Mouse (Mus musculus): Measurements from ENCODE around the gene Alg5. TPM values are rescaled to one million over a fixed set of nuclear protein-coding genes. Genes with fewer than 3 reads are reported as not detected.

The Alg5 gene
- polyA plus RNA-seq, 1 experiment from 2014 or later: 47.9 TPM

GRCm38 (mm10) chr3:54715461-54715860 is 19.9 kb upstream of the Alg5 start:
- H3K36me3 ChIP-seq (ENCODE audit: control insufficient read depth, insufficient read depth, low read length): peaks cover 45% of the 10 kb centered on the region
- H3K9ac ChIP-seq (ENCODE audit: low read depth, low read length): no peak overlapping the region
- 94% methylated on average over 6 of the region's 6 CpGs for WGBS
- H3K4me3 ChIP-seq (ENCODE audit: low read length): no peak overlapping the region
- ATAC-seq: no peak
- no peaks in the 10 kb centered on the region for H3K27me3 ChIP-seq (replicated peaks; ENCODE audit: control insufficient read depth, insufficient read depth, low read length)
- H3K4me2 ChIP-seq (ENCODE audit: low read length): no peak overlapping the region
- H3K4me1 ChIP-seq (ENCODE audit: control insufficient read depth, insufficient read depth, low read depth, low read length): no peaks in the 10 kb centered on the region
- no peaks in the 10 kb centered on the region for H3K9me3 ChIP-seq (ENCODE audit: control insufficient read depth, low read length)
- no peak overlapping the region for H3K27ac ChIP-seq (ENCODE audit: low read depth, low read length)

GRCm38 (mm10) chr3:54717348-54717747 is 18.0 kb upstream of the Alg5 start:
- H3K36me3 ChIP-seq (ENCODE audit: control insufficient read depth, insufficient read depth, low read length): peaks cover 31% of the 10 kb centered on the region
- 68% methylated on average over 6 of the region's 6 CpGs for WGBS

GRCm38 (mm10) chr3:54718947-54719346 is 16.4 kb upstream of the Alg5 start:
- H3K27me3 ChIP-seq (replicated peaks; ENCODE audit: control insufficient read depth, insufficient read depth, low read length): no peaks in the 10 kb centered on the region
- ATAC-seq: no peak
- no peak overlapping the region for H3K9ac ChIP-seq (ENCODE audit: low read depth, low read length)
- WGBS: 54% methylated on average over 3 of the region's 3 CpGs
- H3K27ac ChIP-seq (ENCODE audit: low read depth, low read length): no peak overlapping the region
- no peaks in the 10 kb centered on the region for H3K9me3 ChIP-seq (ENCODE audit: control insufficient read depth, low read length)
- no peaks in the 10 kb centered on the region for H3K4me1 ChIP-seq (ENCODE audit: control insufficient read depth, insufficient read depth, low read depth, low read length)
- H3K4me3 ChIP-seq (ENCODE audit: low read length): no peak overlapping the region
- H3K4me2 ChIP-seq (ENCODE audit: low read length): no peak overlapping the region
- peaks cover 31% of the 10 kb centered on the region for H3K36me3 ChIP-seq (ENCODE audit: control insufficient read depth, insufficient read depth, low read length)

More at GRCm38 (mm10) chr3:54717348-54717747, 18.0 kb upstream of the Alg5 start:
- Histone ChIP-seq H3K4me1 (ENCODE audit: control insufficient read depth, insufficient read depth, low read depth, low read length) (no peaks in the 10 kb centered on the region), H3K27me3 (replicated peaks; ENCODE audit: control insufficient read depth, insufficient read depth, low read length) (no peaks in the 10 kb centered on the region), H3K9me3 (ENCODE audit: control insufficient read depth, low read length) (no peaks in the 10 kb centered on the region), H3K4me2 (ENCODE audit: low read length) (no peak overlapping the region), H3K4me3 (ENCODE audit: low read length) (no peak overlapping the region), H3K9ac (ENCODE audit: low read depth, low read length) (no peak overlapping the region), H3K27ac (ENCODE audit: low read depth, low read length) (no peak overlapping the region)
- ATAC-seq: peak; percentile 63; the same call in 1 of the 2 replicates

GRCm38 (mm10) chr3:54723741-54724500 is 11.4 kb upstream of the Alg5 start:
- H3K4me1 ChIP-seq (ENCODE audit: control insufficient read depth, insufficient read depth, low read depth, low read length): no peaks in the 10 kb centered on the region
- H3K27ac ChIP-seq (ENCODE audit: low read depth, low read length): no peak overlapping the region
- peaks cover 9% of the 10 kb centered on the region for H3K36me3 ChIP-seq (ENCODE audit: control insufficient read depth, insufficient read depth, low read length)
- no peak for ATAC-seq
- H3K4me2 ChIP-seq (ENCODE audit: low read length): no peak overlapping the region
- H3K9ac ChIP-seq (ENCODE audit: low read depth, low read length): no peak overlapping the region
- H3K9me3 ChIP-seq (ENCODE audit: control insufficient read depth, low read length): no peaks in the 10 kb centered on the region
- H3K27me3 ChIP-seq (replicated peaks; ENCODE audit: control insufficient read depth, insufficient read depth, low read length): no peaks in the 10 kb centered on the region
- no peak overlapping the region for H3K4me3 ChIP-seq (ENCODE audit: low read length)
- 82% methylated on average over 10 of the region's 10 CpGs for WGBS

- ATAC-seq: no peak
- H3K4me2 ChIP-seq (ENCODE audit: low read length): no peak overlapping the region
- no peak overlapping the region for H3K27ac ChIP-seq (ENCODE audit: low read depth, low read length)
- no peak overlapping the region for H3K4me3 ChIP-seq (ENCODE audit: low read length)
- H3K4me1 ChIP-seq (ENCODE audit: control insufficient read depth, insufficient read depth, low read depth, low read length): no peaks in the 10 kb centered on the region
- no peaks in the 10 kb centered on the region for H3K9me3 ChIP-seq (ENCODE audit: control insufficient read depth, low read length)
- H3K36me3 ChIP-seq (ENCODE audit: control insufficient read depth, insufficient read depth, low read length): peaks cover 17% of the 10 kb centered on the region
- no peak overlapping the region for H3K9ac ChIP-seq (ENCODE audit: low read depth, low read length)
- no peaks in the 10 kb centered on the region for H3K27me3 ChIP-seq (replicated peaks; ENCODE audit: control insufficient read depth, insufficient read depth, low read length)
- WGBS: 95% methylated on average over 2 of the region's 2 CpGs
These were observed 10.0 kb upstream of the Alg5 start for GRCm38 (mm10) chr3:54725344-54725743.

GRCm38 (mm10) chr3:54727588-54727987 is 7.8 kb upstream of the Alg5 start:
- no peaks in the 10 kb centered on the region for H3K4me1 ChIP-seq (ENCODE audit: control insufficient read depth, insufficient read depth, low read depth, low read length)
- no peak for ATAC-seq
- no peak overlapping the region for H3K27ac ChIP-seq (ENCODE audit: low read depth, low read length)
- H3K36me3 ChIP-seq (ENCODE audit: control insufficient read depth, insufficient read depth, low read length): peaks cover 27% of the 10 kb centered on the region
- H3K9me3 ChIP-seq (ENCODE audit: control insufficient read depth, low read length): no peaks in the 10 kb centered on the region
- no peak overlapping the region for H3K9ac ChIP-seq (ENCODE audit: low read depth, low read length)
- H3K27me3 ChIP-seq (replicated peaks; ENCODE audit: control insufficient read depth, insufficient read depth, low read length): no peaks in the 10 kb centered on the region
- 100% methylated on average over 2 of the region's 2 CpGs for whole genome bisulfite sequencing
- H3K4me3 ChIP-seq (ENCODE audit: low read length): no peak overlapping the region
- no peak overlapping the region for H3K4me2 ChIP-seq (ENCODE audit: low read length)

GRCm38 (mm10) chr3:54728100-54728499 is 7.2 kb upstream of the Alg5 start:
- Histone ChIP-seq H3K9ac (ENCODE audit: low read depth, low read length) (no peak overlapping the region), H3K4me1 (ENCODE audit: control insufficient read depth, insufficient read depth, low read depth, low read length) (no peaks in the 10 kb centered on the region), H3K36me3 (ENCODE audit: control insufficient read depth, insufficient read depth, low read length) (peaks cover 27% of the 10 kb centered on the region), H3K4me2 (ENCODE audit: low read length) (no peak overlapping the region), H3K4me3 (ENCODE audit: low read length) (no peak overlapping the region), H3K9me3 (ENCODE audit: control insufficient read depth, low read length) (no peaks in the 10 kb centered on the region), H3K27ac (ENCODE audit: low read depth, low read length) (no peak overlapping the region), H3K27me3 (replicated peaks; ENCODE audit: control insufficient read depth, insufficient read depth, low read length) (no peaks in the 10 kb centered on the region)
- WGBS: 94% methylated on average over 6 of the region's 6 CpGs
- ATAC-seq: no peak

- Histone ChIP-seq H3K27ac (ENCODE audit: low read depth, low read length) (no peak overlapping the region), H3K9me3 (ENCODE audit: control insufficient read depth, low read length) (no peaks in the 10 kb centered on the region), H3K4me3 (ENCODE audit: low read length) (no peak overlapping the region), H3K27me3 (replicated peaks; ENCODE audit: control insufficient read depth, insufficient read depth, low read length) (no peaks in the 10 kb centered on the region), H3K4me1 (ENCODE audit: control insufficient read depth, insufficient read depth, low read depth, low read length) (peaks cover 8% of the 10 kb centered on the region), H3K36me3 (ENCODE audit: control insufficient read depth, insufficient read depth, low read length) (peaks cover 25% of the 10 kb centered on the region), H3K9ac (ENCODE audit: low read depth, low read length) (no peak overlapping the region), H3K4me2 (ENCODE audit: low read length) (no peak overlapping the region)
- 95% methylated on average over 8 of the region's 8 CpGs for WGBS
- no peak for ATAC-seq
These were observed 3.7 kb upstream of the Alg5 start for GRCm38 (mm10) chr3:54731626-54732150.

- Histone ChIP-seq H3K36me3 (ENCODE audit: control insufficient read depth, insufficient read depth, low read length) (peaks cover 25% of the 10 kb centered on the region), H3K9ac (ENCODE audit: low read depth, low read length) (no peak overlapping the region)
- WGBS: 96% methylated on average over 4 of the region's 4 CpGs
These were observed 3.0 kb upstream of the Alg5 start for GRCm38 (mm10) chr3:54732371-54732770.

More at GRCm38 (mm10) chr3:54732371-54732770, 3.0 kb upstream of the Alg5 start:
- H3K4me2 ChIP-seq (ENCODE audit: low read length): no peak overlapping the region
- no peak for ATAC-seq
- no peaks in the 10 kb centered on the region for H3K9me3 ChIP-seq (ENCODE audit: control insufficient read depth, low read length)
- H3K27ac ChIP-seq (ENCODE audit: low read depth, low read length): no peak overlapping the region
- H3K27me3 ChIP-seq (replicated peaks; ENCODE audit: control insufficient read depth, insufficient read depth, low read length): no peaks in the 10 kb centered on the region
- H3K4me1 ChIP-seq (ENCODE audit: control insufficient read depth, insufficient read depth, low read depth, low read length): peaks cover 8% of the 10 kb centered on the region
- H3K4me3 ChIP-seq (ENCODE audit: low read length): no peak overlapping the region

All from hindbrain, embryonic 16.5 days (tissue).